Mouse (Mus musculus): ENCODE measurements around the gene Ccdc34.

GRCm38 (mm10) chr2:110176761-110177400, 159.3 kb downstream of the Ccdc34 start:
- TF ChIP-seq GATA1 (IDR thresholded peaks at IDR 0.05; ENCODE audit: low read length) (no peak), TAL1 (IDR thresholded peaks at IDR 0.05; ENCODE audit: low read length) (no peak)
